Mouse (Mus musculus): ENCODE measurements around the gene E030018B13Rik. TPM values are rescaled to one million over a fixed set of nuclear protein-coding genes. Genes with fewer than 3 reads are reported as not detected.

The E030018B13Rik gene
- polyA plus RNA-seq, 1 experiment from 2014 or later, result not detected

DNA sequence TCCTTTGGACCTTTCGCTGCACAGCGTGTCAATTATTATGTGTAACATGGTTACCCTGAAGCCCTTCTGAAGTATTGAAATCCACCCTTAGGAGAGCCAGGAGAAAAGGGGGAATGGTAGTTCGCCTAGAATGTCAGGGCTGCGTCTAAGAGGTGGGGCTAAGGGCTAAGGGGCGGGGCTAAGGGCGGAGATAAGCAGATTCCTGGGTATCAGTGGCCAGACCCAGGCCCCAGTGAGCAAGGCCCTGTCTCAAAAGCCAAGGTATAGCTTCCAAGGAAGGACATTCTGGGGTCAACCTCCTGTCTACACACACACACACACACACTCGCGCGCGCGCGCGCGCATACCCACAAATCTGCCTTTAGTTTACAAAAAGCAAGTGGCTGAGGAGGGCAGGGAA is 39.0 kb upstream of the E030018B13Rik start:
- Histone ChIP-seq H3K27ac (ENCODE audit: low read depth, low read length) (no peak overlapping the region), H3K9ac (ENCODE audit: low read depth, low read length) (no peak overlapping the region), H3K36me3 (ENCODE audit: control insufficient read depth, insufficient read depth) (no peaks in the 10 kb centered on the region), H3K4me1 (replicated peaks; ENCODE audit: control insufficient read depth, insufficient read depth, low read length) (no peaks in the 10 kb centered on the region), H3K9me3 (ENCODE audit: control insufficient read depth) (no peaks in the 10 kb centered on the region), H3K4me3 (ENCODE audit: low read depth, low read length) (no peak overlapping the region), H3K27me3 (replicated peaks; ENCODE audit: control insufficient read depth, insufficient read depth, low read length) (no peaks in the 10 kb centered on the region), H3K4me2 (replicated peaks; ENCODE audit: low read depth) (peak overlapping the region; percentile 40)
- WGBS, result 26% methylated on average over 14 of the region's 14 CpGs
- no peak for TF ChIP-seq CTCF (IDR thresholded peaks at IDR 0.05; ENCODE audit: low read depth)
- no peak for ATAC-seq

DNA sequence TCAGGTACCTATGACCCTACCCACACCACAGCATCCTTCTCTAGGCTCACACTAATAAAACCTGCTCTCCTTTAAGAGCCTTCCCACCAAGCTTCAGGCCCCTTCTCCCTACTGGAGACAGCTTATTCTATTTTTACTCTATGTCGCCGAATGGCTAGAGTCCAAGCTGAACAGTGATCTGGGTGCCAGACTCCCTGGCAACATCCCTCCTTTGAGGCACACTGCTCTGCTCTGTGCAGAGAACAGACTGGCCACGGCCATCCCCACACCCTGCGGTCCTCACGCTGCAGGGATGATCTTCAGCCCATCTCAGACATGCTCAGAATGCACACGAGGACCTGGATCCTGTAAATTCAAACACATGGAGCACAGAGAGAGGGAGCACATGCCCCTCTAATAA is 37.1 kb upstream of the E030018B13Rik start:
- H3K4me1 ChIP-seq (replicated peaks; ENCODE audit: control insufficient read depth, insufficient read depth, low read length), result no peaks in the 10 kb centered on the region
- no peak overlapping the region for H3K27ac ChIP-seq (ENCODE audit: low read depth, low read length)
- no peak overlapping the region for H3K4me2 ChIP-seq (replicated peaks; ENCODE audit: low read depth)
- no peak overlapping the region for H3K4me3 ChIP-seq (ENCODE audit: low read depth, low read length)
- H3K9me3 ChIP-seq (ENCODE audit: control insufficient read depth), result no peaks in the 10 kb centered on the region
- TF ChIP-seq CTCF (IDR thresholded peaks at IDR 0.05; ENCODE audit: low read depth), result no peak
- WGBS, result 81% methylated on average over 6 of the region's 6 CpGs
- no peak for ATAC-seq
- H3K36me3 ChIP-seq (ENCODE audit: control insufficient read depth, insufficient read depth), result no peaks in the 10 kb centered on the region
- no peaks in the 10 kb centered on the region for H3K27me3 ChIP-seq (replicated peaks; ENCODE audit: control insufficient read depth, insufficient read depth, low read length)
- no peak overlapping the region for H3K9ac ChIP-seq (ENCODE audit: low read depth, low read length)

DNA sequence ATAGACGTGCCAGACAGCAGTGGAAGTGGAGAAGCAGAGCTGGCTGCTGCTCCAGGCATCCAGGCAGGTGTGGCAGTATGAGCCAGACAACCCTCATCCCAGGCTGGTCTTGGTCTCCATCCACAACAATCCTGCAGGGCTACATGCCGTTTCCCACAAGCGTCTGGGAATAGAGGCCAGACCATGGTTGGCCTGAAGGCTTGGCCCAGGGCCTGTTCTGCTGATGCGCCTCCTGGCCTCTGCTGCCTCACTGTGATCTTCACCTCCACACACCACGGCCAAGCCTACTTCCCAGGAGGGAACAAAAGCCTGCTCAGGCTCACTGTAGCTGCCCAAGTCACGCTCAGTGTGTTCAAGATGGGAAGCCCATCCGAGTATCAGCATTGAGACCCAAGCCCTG is 33.9 kb upstream of the E030018B13Rik start:
- no peak overlapping the region for H3K9ac ChIP-seq (ENCODE audit: low read depth, low read length)
- no peak for TF ChIP-seq CTCF (IDR thresholded peaks at IDR 0.05; ENCODE audit: low read depth)
- H3K27ac ChIP-seq (ENCODE audit: low read depth, low read length), result no peak overlapping the region
- H3K36me3 ChIP-seq (ENCODE audit: control insufficient read depth, insufficient read depth), result no peaks in the 10 kb centered on the region; the same call in 1 of the 2 replicates
- H3K4me3 ChIP-seq (ENCODE audit: low read depth, low read length), result no peak overlapping the region
- H3K4me2 ChIP-seq (replicated peaks; ENCODE audit: low read depth), result no peak overlapping the region
- no peak for ATAC-seq
- no peaks in the 10 kb centered on the region for H3K27me3 ChIP-seq (replicated peaks; ENCODE audit: control insufficient read depth, insufficient read depth, low read length)
- WGBS, result 87% methylated on average over 7 of the region's 7 CpGs
- H3K4me1 ChIP-seq (replicated peaks; ENCODE audit: control insufficient read depth, insufficient read depth, low read length), result no peaks in the 10 kb centered on the region
- no peaks in the 10 kb centered on the region for H3K9me3 ChIP-seq (ENCODE audit: control insufficient read depth)

DNA sequence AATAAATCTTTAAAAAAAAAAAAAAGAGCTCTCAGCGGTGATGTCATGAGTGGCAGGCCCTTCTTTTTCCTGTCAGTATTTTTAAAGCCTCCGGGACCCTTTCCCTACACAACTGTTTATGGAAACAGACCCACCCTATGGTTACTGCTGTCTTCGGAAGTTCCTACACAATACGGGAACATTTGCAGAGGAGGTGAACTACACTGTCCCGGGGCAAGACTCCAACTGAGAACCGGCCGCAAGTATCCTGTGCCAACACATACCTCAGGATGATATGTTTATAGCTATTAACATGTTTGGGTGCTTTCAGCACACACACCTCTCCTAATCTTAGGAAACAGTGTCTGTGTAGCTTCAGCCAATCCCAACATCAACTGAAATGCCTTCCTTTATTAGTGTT is 31.6 kb upstream of the E030018B13Rik start:
- ATAC-seq, result no peak
- WGBS, result 70% methylated on average over 7 of the region's 7 CpGs
- H3K9me3 ChIP-seq (ENCODE audit: control insufficient read depth), result no peaks in the 10 kb centered on the region
- H3K27ac ChIP-seq (ENCODE audit: low read depth, low read length), result no peak overlapping the region
- no peak overlapping the region for H3K4me3 ChIP-seq (ENCODE audit: low read depth, low read length)
- H3K4me2 ChIP-seq (replicated peaks; ENCODE audit: low read depth), result no peak overlapping the region
- H3K27me3 ChIP-seq (replicated peaks; ENCODE audit: control insufficient read depth, insufficient read depth, low read length), result no peaks in the 10 kb centered on the region
- H3K36me3 ChIP-seq (ENCODE audit: control insufficient read depth, insufficient read depth), result peaks cover 7% of the 10 kb centered on the region; the same call in 1 of the 2 replicates
- no peaks in the 10 kb centered on the region for H3K4me1 ChIP-seq (replicated peaks; ENCODE audit: control insufficient read depth, insufficient read depth, low read length)
- no peak overlapping the region for H3K9ac ChIP-seq (ENCODE audit: low read depth, low read length)
- no peak for TF ChIP-seq CTCF (IDR thresholded peaks at IDR 0.05; ENCODE audit: low read depth)

DNA sequence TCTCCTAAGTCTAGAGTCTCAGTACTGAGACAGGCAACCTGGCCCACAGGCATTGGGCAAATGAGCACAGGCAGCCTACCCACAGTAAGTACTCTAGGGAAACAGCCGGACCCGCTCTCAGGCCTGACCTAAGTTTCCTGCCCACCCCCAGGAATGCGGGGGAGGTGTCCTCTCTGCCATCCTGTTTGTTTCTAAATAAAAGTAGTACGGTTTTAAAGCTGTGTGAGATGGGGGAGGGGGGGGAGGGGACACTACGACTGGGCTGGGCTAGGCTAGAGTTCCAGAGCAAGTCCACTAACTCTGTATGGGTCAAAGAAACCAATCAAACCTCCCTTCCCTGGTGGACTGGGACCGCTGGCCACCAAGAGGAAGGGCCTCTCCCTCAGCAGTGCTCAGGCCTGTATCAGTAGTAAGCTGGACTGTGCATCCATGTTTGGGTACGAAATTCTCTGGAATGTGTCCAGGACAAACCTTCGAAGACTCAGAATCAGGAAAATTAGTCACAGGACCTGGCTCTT is 29.6 kb upstream of the E030018B13Rik start:
- no peaks in the 10 kb centered on the region for H3K4me1 ChIP-seq (replicated peaks; ENCODE audit: control insufficient read depth, insufficient read depth, low read length)
- WGBS, result 58% methylated on average over 8 of the region's 8 CpGs
- H3K9me3 ChIP-seq (ENCODE audit: control insufficient read depth), result no peaks in the 10 kb centered on the region
- no peak for TF ChIP-seq CTCF (IDR thresholded peaks at IDR 0.05; ENCODE audit: low read depth)
- peaks cover 19% of the 10 kb centered on the region; the same call in 1 of the 2 replicates for H3K36me3 ChIP-seq (ENCODE audit: control insufficient read depth, insufficient read depth)
- no peak overlapping the region for H3K4me3 ChIP-seq (ENCODE audit: low read depth, low read length)
- no peak overlapping the region for H3K4me2 ChIP-seq (replicated peaks; ENCODE audit: low read depth)
- ATAC-seq, result peak; percentile 12; the same call in 1 of the 2 replicates
- no peaks in the 10 kb centered on the region for H3K27me3 ChIP-seq (replicated peaks; ENCODE audit: control insufficient read depth, insufficient read depth, low read length)
- no peak overlapping the region for H3K9ac ChIP-seq (ENCODE audit: low read depth, low read length)
- H3K27ac ChIP-seq (ENCODE audit: low read depth, low read length), result no peak overlapping the region

DNA sequence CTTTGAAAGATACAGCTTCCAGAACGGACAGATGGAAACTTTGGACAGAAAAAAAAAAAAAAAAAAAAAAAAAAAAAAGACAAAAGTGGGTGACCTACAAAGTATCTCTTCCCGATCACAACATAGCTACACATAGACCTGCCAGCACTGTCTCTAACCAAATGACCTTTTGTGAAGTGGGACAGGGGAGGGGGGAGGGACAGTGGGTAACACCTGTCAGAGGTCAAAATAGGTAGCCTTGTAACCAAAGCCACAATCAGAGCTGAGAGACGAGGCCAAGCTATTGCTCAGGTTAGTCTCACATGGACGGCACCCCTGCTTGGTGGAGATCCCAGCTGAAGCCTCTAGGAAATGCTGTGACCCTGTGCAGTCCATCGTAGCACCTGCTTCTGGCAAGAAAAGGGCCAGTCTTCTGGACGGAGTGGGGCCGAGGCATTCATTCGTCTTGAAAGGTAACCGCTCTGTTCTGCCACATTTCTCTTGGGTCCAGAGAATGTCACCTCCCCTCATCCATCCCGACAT is 29.0 kb upstream of the E030018B13Rik start:
- no peak for TF ChIP-seq CTCF (IDR thresholded peaks at IDR 0.05; ENCODE audit: low read depth)
- ATAC-seq, result no peak
- H3K4me2 ChIP-seq (replicated peaks; ENCODE audit: low read depth), result no peak overlapping the region
- H3K9me3 ChIP-seq (ENCODE audit: control insufficient read depth), result no peaks in the 10 kb centered on the region
- peaks cover 19% of the 10 kb centered on the region; the same call in 1 of the 2 replicates for H3K36me3 ChIP-seq (ENCODE audit: control insufficient read depth, insufficient read depth)
- whole genome bisulfite sequencing, result 81% methylated on average over 10 of the region's 10 CpGs
- no peaks in the 10 kb centered on the region for H3K27me3 ChIP-seq (replicated peaks; ENCODE audit: control insufficient read depth, insufficient read depth, low read length)
- H3K27ac ChIP-seq (ENCODE audit: low read depth, low read length), result no peak overlapping the region
- H3K4me1 ChIP-seq (replicated peaks; ENCODE audit: control insufficient read depth, insufficient read depth, low read length), result no peaks in the 10 kb centered on the region
- no peak overlapping the region for H3K9ac ChIP-seq (ENCODE audit: low read depth, low read length)
- no peak overlapping the region for H3K4me3 ChIP-seq (ENCODE audit: low read depth, low read length)

All from intestine, postnatal 0 days (tissue).